Mouse (Mus musculus): ENCODE data around the gene Aig1. TPM values are rescaled to one million over a fixed set of nuclear protein-coding genes. Genes with fewer than 3 reads are reported as not detected.
A peak's percentile ranks its signal among the peaks of the same experiment; 100 is the strongest.

The Aig1 gene
- total and polyA plus RNA-seq, 3 experiments, result 0.13 TPM; not detected in 2

DNA sequence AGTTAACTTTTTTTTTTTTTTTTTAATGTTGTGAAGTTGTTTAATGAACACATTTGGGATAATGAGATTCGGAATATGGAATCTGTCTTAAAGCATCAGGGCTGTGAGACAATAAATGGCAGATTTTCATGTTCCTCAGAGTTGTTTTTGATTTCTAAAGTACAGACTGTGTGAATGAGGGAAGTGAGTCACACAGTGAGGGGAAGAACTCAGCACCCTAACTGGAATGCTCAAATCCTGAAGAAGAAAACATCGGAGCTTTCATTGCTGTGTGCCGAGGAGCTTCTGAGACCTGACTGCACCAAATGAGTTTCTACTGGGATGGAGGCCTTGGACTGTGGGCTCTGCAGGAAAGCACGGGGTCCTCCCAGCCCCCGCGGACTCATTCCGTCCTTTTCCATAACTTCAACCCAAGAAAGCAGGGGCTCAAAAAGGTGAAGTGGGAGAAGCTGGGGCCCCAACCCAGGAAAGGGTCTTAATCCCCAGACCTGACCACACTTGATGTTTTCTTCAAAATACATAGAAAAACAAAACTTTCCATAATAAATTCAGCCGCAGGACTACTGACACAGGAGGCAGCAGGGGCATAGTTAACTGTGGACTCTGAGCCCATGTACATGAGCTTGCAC is 181.5 kb downstream of the Aig1 start:
- no peak overlapping the region for H3K9ac ChIP-seq (ENCODE audit: control insufficient read depth, low read depth, low read length, poor library complexity, severe bottlenecking)
- H3K36me3 ChIP-seq (ENCODE audit: control insufficient read depth in 1 of 2, insufficient read depth in 2 of 2, low read length in 2 of 2), result no peaks in the 10 kb centered on the region
- H3K27me3 ChIP-seq (ENCODE audit: control insufficient read depth in 1 of 2, insufficient read depth in 2 of 2, low read length in 2 of 2), result no peaks in the 10 kb centered on the region
- H3K79me2 ChIP-seq (ENCODE audit: control insufficient read depth, insufficient read depth, low read length, poor library complexity), result no peaks in the 10 kb centered on the region
- no peak for TF ChIP-seq NELFE (IDR thresholded peaks at IDR 0.05; ENCODE audit: low read depth, low read length)
- no peak for TF ChIP-seq HCFC1 (IDR thresholded peaks at IDR 0.05; ENCODE audit: low read depth, low read length)
- no peak for TF ChIP-seq SIN3A (IDR thresholded peaks at IDR 0.05; ENCODE audit: low read length)
- no peak for TF ChIP-seq E2F4 (IDR thresholded peaks at IDR 0.05; ENCODE audit: borderline replicate concordance, low read depth, low read length)
- no peak for TF ChIP-seq KAT2A (conservative IDR thresholded peaks at IDR 0.05; ENCODE audit: low read depth, low read length)
- TF ChIP-seq EP300 (IDR thresholded peaks at IDR 0.05; ENCODE audit: low read depth in 1 of 2, low read length in 2 of 2), result no peak
- TF ChIP-seq GABPA (IDR thresholded peaks at IDR 0.05; ENCODE audit: low read depth, low read length), result no peak
- TF ChIP-seq MAZ (IDR thresholded peaks at IDR 0.05; ENCODE audit: low read depth, low read length), result no peak
- no peak for TF ChIP-seq GATA1 (IDR thresholded peaks at IDR 0.05; ENCODE audit: low read depth, low read length)
- no peak for TF ChIP-seq MAFK (IDR thresholded peaks at IDR 0.05; ENCODE audit: borderline replicate concordance, low read depth, low read length)
- TF ChIP-seq ZNF384 (IDR thresholded peaks at IDR 0.05; ENCODE audit: low read depth, low read length), result no peak
- no peak for TF ChIP-seq MYC (IDR thresholded peaks at IDR 0.05; ENCODE audit: low read depth, low read length)
- no peak for TF ChIP-seq TBP (IDR thresholded peaks at IDR 0.05; ENCODE audit: low read depth, low read length)
- no peak for TF ChIP-seq POLR2A (IDR thresholded peaks at IDR 0.05; ENCODE audit: control insufficient read depth in 1 of 2, insufficient read depth in 1 of 2, low read depth in 1 of 2, low read length in 2 of 2, poor library complexity in 1 of 2)
- no peak for TF ChIP-seq JUND (IDR thresholded peaks at IDR 0.05; ENCODE audit: low read depth, low read length)
- TF ChIP-seq RCOR1 (IDR thresholded peaks at IDR 0.05; ENCODE audit: low read depth, low read length), result no peak
- H3K4me3 ChIP-seq (ENCODE audit: control insufficient read depth in 1 of 2, insufficient read depth in 1 of 2, low read depth in 2 of 2, low read length in 2 of 2), result no peak overlapping the region
- H3K9me3 ChIP-seq (replicated peaks; ENCODE audit: insufficient read depth, low read length), result no peaks in the 10 kb centered on the region
- H3K4me1 ChIP-seq (ENCODE audit: control insufficient read depth in 1 of 2, insufficient read depth in 2 of 2, low read length in 2 of 2), result no peaks in the 10 kb centered on the region
- no peak for DNase-seq (ENCODE audit: low read depth, low spot score)
- no peak overlapping the region for H3K27ac ChIP-seq (ENCODE audit: control insufficient read depth, low read depth, low read length)

DNA sequence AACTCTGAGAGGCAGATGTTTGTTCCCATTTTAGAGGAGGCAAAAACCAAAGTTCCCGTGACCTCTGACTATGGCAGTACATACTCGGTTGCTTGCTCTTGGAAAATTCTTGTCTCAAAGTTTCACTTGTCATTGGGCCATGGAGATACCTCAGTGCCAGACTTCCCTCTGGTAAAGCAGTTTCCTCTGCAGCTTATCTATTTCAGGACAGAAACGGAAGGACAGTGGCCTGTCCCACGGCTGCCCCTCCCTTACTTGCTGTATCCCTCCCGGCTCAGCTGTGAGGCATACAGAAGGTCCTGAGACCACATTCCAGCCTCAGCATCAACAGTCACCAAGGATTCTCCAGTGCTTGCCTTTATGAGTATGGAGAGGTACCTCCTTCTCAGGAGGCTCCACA is 182.7 kb downstream of the Aig1 start:
- H3K27me3 ChIP-seq (ENCODE audit: control insufficient read depth in 1 of 2, insufficient read depth in 2 of 2, low read length in 2 of 2), result no peaks in the 10 kb centered on the region
- DNase-seq (ENCODE audit: low read depth, low spot score), result peak; percentile 1
- H3K4me3 ChIP-seq (ENCODE audit: control insufficient read depth in 1 of 2, insufficient read depth in 1 of 2, low read depth in 2 of 2, low read length in 2 of 2), result no peak overlapping the region
- H3K79me2 ChIP-seq (ENCODE audit: control insufficient read depth, insufficient read depth, low read length, poor library complexity), result no peaks in the 10 kb centered on the region
- TF ChIP-seq ZMIZ1 (IDR thresholded peaks at IDR 0.05; ENCODE audit: low read depth, low read length) (no peak), BHLHE40 (IDR thresholded peaks at IDR 0.05; ENCODE audit: borderline replicate concordance, low read depth, low read length) (no peak), MYC (IDR thresholded peaks at IDR 0.05; ENCODE audit: low read depth, low read length) (no peak), ETS1 (IDR thresholded peaks at IDR 0.05; ENCODE audit: low read depth, low read length) (no peak), POLR2A (IDR thresholded peaks at IDR 0.05; ENCODE audit: control insufficient read depth in 1 of 2, insufficient read depth in 1 of 2, low read depth in 1 of 2, low read length in 2 of 2, poor library complexity in 1 of 2) (no peak), CHD1 (IDR thresholded peaks at IDR 0.05; ENCODE audit: low read depth, low read length) (no peak), POLR2AphosphoS2 (IDR thresholded peaks at IDR 0.05; ENCODE audit: low read length) (no peak), CHD2 (IDR thresholded peaks at IDR 0.05; ENCODE audit: low read length) (no peak), UBTF (IDR thresholded peaks at IDR 0.05; ENCODE audit: borderline replicate concordance, insufficient read depth, low read depth, low read length) (no peak), KAT2A (conservative IDR thresholded peaks at IDR 0.05; ENCODE audit: low read depth, low read length) (no peak), USF1 (IDR thresholded peaks at IDR 0.05; ENCODE audit: low read depth, low read length) (no peak), NRF1 (IDR thresholded peaks at IDR 0.05; ENCODE audit: insufficient read depth, low read depth, low read length, poor library complexity, severe bottlenecking) (no peak), E2F4 (IDR thresholded peaks at IDR 0.05; ENCODE audit: borderline replicate concordance, low read depth, low read length) (no peak), MAFK (IDR thresholded peaks at IDR 0.05; ENCODE audit: borderline replicate concordance, low read depth, low read length) (no peak), TAL1 (IDR thresholded peaks at IDR 0.05; ENCODE audit: low read length) (no peak), MAZ (IDR thresholded peaks at IDR 0.05; ENCODE audit: low read depth, low read length) (no peak), MAX (IDR thresholded peaks at IDR 0.05; ENCODE audit: low read length) (no peak), USF2 (IDR thresholded peaks at IDR 0.05; ENCODE audit: borderline replicate concordance in 1 of 2, insufficient read depth in 1 of 2, low read depth in 1 of 2, low read length in 2 of 2) (no peak)
- no peak overlapping the region for H3K9ac ChIP-seq (ENCODE audit: control insufficient read depth, low read depth, low read length, poor library complexity, severe bottlenecking)
- H3K4me1 ChIP-seq (ENCODE audit: control insufficient read depth in 1 of 2, insufficient read depth in 2 of 2, low read length in 2 of 2), result no peaks in the 10 kb centered on the region
- H3K9me3 ChIP-seq (replicated peaks; ENCODE audit: insufficient read depth, low read length), result no peaks in the 10 kb centered on the region
- no peaks in the 10 kb centered on the region for H3K36me3 ChIP-seq (ENCODE audit: control insufficient read depth in 1 of 2, insufficient read depth in 2 of 2, low read length in 2 of 2)
- no peak overlapping the region for H3K27ac ChIP-seq (ENCODE audit: control insufficient read depth, low read depth, low read length)
